Mouse (Mus musculus): ENCODE measurements at regions not wholly inside any gene's neighbourhood (a gene's known extent, or its start where the extent isn't known, plus 50 kb on each side); places are given as distances from the start of the nearest gene placed in this dataset.

DNA sequence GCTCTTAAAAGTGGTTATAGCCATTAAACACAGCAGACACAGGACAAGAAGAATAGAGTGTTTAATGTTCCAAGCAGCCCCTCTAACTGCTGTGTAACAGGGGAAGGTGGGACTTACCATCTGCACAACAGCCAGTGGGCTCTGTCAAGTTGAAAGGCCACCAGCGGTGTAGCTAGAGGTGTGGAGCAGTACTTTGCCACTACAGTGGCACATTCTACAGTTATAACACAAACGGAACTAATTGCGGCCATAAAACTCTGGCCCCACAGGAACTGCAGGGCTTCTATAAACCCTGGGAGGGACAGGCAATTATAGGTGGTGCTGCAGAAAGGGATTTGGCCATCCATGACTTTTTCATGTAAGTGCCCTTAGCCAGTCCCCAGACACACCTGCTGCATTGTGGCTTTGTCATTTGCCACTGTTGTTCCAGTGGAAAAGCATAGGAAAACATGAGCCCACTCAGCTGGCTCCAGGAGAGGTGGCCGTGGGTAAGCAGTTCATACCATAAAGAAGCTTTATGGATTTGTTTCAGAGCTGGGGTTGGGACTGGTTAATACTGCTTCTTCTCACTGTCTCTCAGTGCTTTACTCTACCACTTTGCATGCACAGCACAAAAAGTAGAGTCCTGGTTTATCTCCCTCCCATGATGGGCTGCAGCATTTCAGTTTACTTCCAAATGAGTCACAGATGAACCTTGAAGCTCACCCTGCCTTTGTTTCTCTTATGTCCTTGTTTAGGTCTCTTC is 199.8 kb upstream of the Ankrd50 start:
- Histone ChIP-seq H3K4me1 (replicated peaks) (no peaks in the 10 kb centered on the region), H3K36me3 (no peaks in the 10 kb centered on the region), H3K4me2 (replicated peaks) (no peak overlapping the region), H3K27me3 (replicated peaks) (no peaks in the 10 kb centered on the region), H3K9ac (no peak overlapping the region), H3K4me3 (replicated peaks) (no peak overlapping the region), H3K27ac (no peak overlapping the region), H3K9me3 (no peaks in the 10 kb centered on the region)
- ATAC-seq: peak; percentile 89
- 41% methylated on average over 4 of the region's 4 CpGs for WGBS

DNA sequence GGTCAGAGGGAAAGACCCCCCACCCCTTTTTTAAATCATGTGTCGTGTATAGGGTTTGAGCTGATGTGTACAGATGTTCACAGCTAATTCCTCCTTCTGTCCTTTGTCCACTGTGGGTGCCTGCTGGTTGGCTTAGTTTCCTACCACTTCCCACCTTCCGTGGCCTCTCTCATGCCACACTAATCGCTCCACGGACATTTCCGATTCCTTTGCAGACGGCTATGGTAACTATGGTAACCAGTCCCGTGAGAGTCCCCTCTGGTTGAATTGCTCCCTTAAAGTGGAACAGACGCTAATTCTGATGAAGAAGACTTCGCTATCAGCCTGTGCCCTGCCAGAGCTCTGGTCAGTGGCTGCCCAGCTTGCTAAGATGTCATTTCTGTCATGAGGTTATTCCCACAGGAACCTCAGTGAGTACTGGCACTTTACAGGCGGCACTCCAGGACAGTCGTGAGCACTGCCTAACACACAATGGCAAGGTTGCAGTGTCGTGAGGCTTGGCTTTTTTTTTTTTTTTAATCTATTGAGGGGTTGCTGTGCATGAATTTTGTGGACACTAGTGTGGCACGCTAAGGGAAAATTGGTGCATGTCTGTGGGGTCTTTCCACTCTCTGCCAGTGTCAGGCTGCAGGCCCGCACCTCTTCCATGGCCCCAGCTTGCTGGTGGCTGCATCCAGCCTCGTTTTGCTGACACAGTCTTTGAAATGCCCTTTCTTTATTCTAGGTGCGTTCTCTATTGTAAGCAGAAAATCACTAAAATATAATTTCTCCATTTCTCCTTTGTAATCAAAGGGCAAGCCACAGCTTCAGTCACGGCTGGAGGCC is 179.2 kb upstream of the Ankrd50 start:
- H3K9ac ChIP-seq: no peak overlapping the region
- no peaks in the 10 kb centered on the region for H3K9me3 ChIP-seq
- H3K4me2 ChIP-seq (replicated peaks): no peak overlapping the region
- H3K27me3 ChIP-seq (replicated peaks): no peaks in the 10 kb centered on the region
- 62% methylated on average over 17 of the region's 17 CpGs for WGBS
- ATAC-seq: no peak
- no peak overlapping the region for H3K27ac ChIP-seq
- no peaks in the 10 kb centered on the region for H3K36me3 ChIP-seq
- H3K4me3 ChIP-seq (replicated peaks): no peak overlapping the region
- no peaks in the 10 kb centered on the region for H3K4me1 ChIP-seq (replicated peaks)

DNA sequence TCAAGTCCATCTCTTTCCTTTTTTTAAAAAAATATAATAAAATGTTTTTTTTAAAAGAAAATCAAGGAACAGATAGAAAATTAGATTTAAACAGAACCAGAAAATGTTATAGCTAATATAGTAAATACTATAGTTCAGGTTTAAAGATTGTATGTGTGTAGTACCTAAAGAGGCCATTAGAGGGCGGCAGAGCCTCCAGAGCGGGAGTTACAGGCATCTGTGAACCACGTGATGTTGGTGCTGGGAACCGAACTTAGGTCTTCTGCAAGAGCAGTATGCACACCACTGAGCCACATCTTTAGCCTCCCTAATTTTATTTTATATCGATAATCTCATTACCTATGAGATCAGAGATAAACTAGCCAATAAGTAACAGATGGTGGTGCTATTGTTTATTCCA is 178.4 kb upstream of the Ankrd50 start:
- Histone ChIP-seq H3K9me3 (no peaks in the 10 kb centered on the region), H3K36me3 (no peaks in the 10 kb centered on the region), H3K4me3 (replicated peaks) (no peak overlapping the region), H3K27me3 (replicated peaks) (no peaks in the 10 kb centered on the region), H3K9ac (no peak overlapping the region), H3K4me1 (replicated peaks) (no peaks in the 10 kb centered on the region), H3K4me2 (replicated peaks) (no peak overlapping the region), H3K27ac (no peak overlapping the region)
- 70% methylated on average over 5 of the region's 5 CpGs for WGBS
- no peak for ATAC-seq

DNA sequence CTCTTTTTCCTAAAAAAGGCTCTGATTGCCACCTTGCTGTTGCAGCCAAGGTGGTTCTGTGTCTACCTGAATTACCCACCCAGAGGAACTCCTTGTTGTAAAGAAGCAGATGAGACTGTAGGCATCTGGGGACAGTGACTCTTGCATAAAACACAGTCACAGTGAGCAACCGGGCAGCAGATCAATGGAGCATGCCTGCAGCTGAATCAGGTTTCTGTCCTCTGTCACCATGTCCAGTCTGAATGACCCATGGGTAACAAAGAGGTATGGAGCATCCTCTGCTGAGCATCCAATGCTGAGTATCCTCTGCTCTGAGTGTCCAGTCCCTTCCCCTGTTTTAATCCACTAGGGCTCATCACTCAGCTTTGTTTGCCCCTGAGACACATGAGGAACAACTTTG is 172.1 kb upstream of the Ankrd50 start:
- no peak overlapping the region for H3K27ac ChIP-seq
- no peak overlapping the region for H3K9ac ChIP-seq
- H3K36me3 ChIP-seq: no peaks in the 10 kb centered on the region
- no peak overlapping the region for H3K4me2 ChIP-seq (replicated peaks)
- H3K4me1 ChIP-seq (replicated peaks): no peaks in the 10 kb centered on the region
- 69% methylated on average over 1 of the region's 1 CpGs for WGBS
- H3K9me3 ChIP-seq: no peaks in the 10 kb centered on the region
- H3K4me3 ChIP-seq (replicated peaks): no peak overlapping the region
- H3K27me3 ChIP-seq (replicated peaks): no peaks in the 10 kb centered on the region
- ATAC-seq: no peak

DNA sequence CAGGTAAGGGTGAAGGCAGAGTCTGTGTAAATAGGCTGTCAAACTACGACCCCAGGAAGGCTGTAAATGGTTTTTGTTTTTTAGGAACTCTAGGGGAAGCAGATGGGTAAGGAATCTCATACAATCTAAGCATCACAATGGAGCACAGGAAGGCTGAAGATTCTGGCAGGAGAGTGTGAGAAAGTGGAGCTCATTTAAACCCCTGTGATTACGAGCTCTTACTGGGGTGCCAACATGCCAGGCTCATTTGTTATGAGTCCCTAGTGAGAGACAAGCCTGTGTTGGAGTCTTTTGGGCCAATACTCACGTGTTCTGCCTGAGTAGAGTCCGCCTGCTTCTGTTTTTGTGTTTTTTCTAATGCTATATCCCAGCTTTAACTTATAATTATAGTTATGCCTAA is 169.3 kb upstream of the Ankrd50 start:
- H3K27me3 ChIP-seq (replicated peaks): no peaks in the 10 kb centered on the region
- H3K9me3 ChIP-seq: no peaks in the 10 kb centered on the region
- no peak overlapping the region for H3K4me2 ChIP-seq (replicated peaks)
- no peaks in the 10 kb centered on the region for H3K4me1 ChIP-seq (replicated peaks)
- H3K27ac ChIP-seq: no peak overlapping the region
- no peak overlapping the region for H3K9ac ChIP-seq
- WGBS: 67% methylated on average over 4 of the region's 4 CpGs
- H3K4me3 ChIP-seq (replicated peaks): no peak overlapping the region
- no peaks in the 10 kb centered on the region for H3K36me3 ChIP-seq
- ATAC-seq: no peak

DNA sequence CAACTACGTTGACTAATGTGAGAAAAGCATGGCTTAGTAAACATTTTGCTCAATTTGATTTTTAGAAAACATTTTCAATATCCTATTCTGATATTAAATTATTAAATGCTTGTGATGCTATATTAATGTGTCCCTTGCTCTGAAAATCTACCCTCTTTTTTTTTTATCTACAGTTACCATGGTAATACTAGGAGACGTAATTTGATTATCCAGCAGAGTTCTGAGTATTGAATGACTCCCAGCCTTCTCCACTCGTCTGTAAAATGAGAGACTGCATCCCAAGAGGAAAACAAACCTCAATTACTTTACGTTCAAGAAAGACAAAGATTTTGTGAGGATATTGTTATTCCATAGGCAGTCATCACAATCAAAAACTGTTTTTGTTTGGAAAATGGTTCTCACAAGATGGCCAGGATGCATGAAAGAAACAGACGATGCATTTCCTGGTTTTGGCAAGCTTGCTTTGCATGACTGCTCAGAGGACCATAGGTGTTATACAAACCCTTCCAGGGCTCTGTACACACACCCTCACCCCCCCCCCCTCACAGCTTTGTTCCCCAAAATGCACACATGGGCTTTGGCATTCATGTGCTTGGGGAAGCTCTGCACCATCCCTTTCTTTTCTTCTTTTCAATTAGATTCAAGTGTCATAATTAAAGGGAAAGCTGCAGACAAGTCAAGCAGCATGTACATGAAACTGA is 168.5 kb upstream of the Ankrd50 start:
- Histone ChIP-seq H3K36me3 (no peaks in the 10 kb centered on the region), H3K4me1 (replicated peaks) (no peaks in the 10 kb centered on the region), H3K27ac (no peak overlapping the region), H3K4me3 (replicated peaks) (no peak overlapping the region), H3K4me2 (replicated peaks) (no peak overlapping the region), H3K9ac (no peak overlapping the region), H3K9me3 (no peaks in the 10 kb centered on the region), H3K27me3 (replicated peaks) (no peaks in the 10 kb centered on the region)
- ATAC-seq: no peak
- WGBS: 59% methylated on average over 5 of the region's 5 CpGs

DNA sequence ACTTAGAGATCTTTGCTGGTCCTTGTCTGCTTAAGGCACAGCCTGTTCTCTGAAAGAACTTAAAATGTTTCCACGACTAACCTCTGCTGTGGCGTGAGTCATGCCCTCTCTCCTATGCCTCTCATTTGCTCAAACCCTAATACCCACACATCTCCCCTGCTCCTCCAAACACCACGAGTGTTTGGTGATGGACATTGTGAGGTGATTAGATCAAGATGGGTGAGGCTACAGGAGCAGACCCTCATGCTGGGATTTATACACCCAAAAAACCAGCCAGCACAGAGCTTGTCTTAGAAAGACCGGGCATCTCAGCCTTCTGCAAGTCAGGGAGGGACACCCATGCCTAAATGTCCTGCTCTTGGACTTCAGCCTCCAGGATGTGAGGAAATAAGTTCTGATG is 165.5 kb upstream of the Ankrd50 start:
- WGBS: 70% methylated on average over 4 of the region's 4 CpGs
- no peaks in the 10 kb centered on the region for H3K36me3 ChIP-seq
- no peak overlapping the region for H3K4me2 ChIP-seq (replicated peaks)
- H3K9ac ChIP-seq: no peak overlapping the region
- ATAC-seq: no peak
- no peak overlapping the region for H3K4me3 ChIP-seq (replicated peaks)
- no peaks in the 10 kb centered on the region for H3K4me1 ChIP-seq (replicated peaks)
- no peaks in the 10 kb centered on the region for H3K27me3 ChIP-seq (replicated peaks)
- no peaks in the 10 kb centered on the region for H3K9me3 ChIP-seq
- H3K27ac ChIP-seq: no peak overlapping the region

DNA sequence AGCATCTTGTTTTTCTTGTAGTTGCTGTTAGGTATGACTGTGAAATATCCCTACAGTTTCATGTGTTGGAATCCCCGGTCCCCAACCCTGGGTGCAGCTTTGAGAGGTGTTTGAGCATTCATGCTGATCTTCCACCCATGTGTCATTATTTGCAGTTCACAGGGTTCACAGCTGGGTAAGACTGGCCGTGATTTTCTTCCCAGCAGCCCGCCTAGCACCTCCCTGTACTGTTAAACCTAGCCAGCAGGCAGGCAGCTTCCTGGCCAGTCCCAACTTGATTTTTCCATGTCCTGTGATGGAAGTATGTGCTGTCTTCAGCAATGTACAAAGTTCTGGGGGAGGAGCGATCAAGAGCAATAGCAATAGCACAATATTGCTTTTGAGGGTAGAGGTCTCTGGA is 164.0 kb upstream of the Ankrd50 start:
- Histone ChIP-seq H3K4me1 (replicated peaks) (no peaks in the 10 kb centered on the region), H3K9ac (no peak overlapping the region), H3K27me3 (replicated peaks) (no peaks in the 10 kb centered on the region), H3K4me3 (replicated peaks) (no peak overlapping the region), H3K27ac (no peak overlapping the region), H3K36me3 (no peaks in the 10 kb centered on the region), H3K9me3 (no peaks in the 10 kb centered on the region), H3K4me2 (replicated peaks) (no peak overlapping the region)
- ATAC-seq: no peak
- WGBS: 52% methylated on average over 4 of the region's 4 CpGs

DNA sequence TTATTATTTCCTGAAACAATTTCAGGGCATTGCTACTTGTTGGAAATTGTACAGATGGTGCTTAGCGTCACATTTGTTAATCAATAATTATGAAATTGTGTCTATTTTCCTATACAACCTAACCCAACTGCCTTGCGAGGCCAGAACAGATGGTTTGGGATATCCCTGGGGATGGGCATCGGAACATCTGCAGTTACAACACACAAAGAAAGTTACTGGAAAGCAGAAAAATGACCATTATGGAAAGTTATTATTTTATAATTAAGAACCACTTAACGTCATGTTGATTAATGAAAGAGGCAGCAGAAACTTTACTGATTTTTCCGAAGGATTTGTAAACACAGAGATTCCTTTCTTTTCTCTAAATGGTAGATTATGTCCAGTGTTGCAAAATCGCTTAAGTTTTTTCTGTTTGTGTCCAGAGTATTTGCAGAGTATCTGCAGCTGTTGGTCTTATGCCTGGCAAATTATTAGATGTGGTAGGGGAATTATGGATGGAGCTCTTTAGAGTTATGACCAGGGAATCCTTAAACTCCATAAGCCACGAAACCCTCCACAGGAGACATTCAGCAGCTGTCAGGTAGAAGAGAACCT is 163.2 kb upstream of the Ankrd50 start:
- WGBS: 51% methylated on average over 7 of the region's 7 CpGs
- 0 out of 2 replicates have a peak, but pooled peaks have one; percentile 20 for ATAC-seq
- H3K27ac ChIP-seq: no peak overlapping the region
- no peaks in the 10 kb centered on the region for H3K9me3 ChIP-seq
- no peak overlapping the region for H3K4me2 ChIP-seq (replicated peaks)
- no peak overlapping the region for H3K4me3 ChIP-seq (replicated peaks)
- H3K36me3 ChIP-seq: no peaks in the 10 kb centered on the region
- no peaks in the 10 kb centered on the region for H3K4me1 ChIP-seq (replicated peaks)
- no peaks in the 10 kb centered on the region for H3K27me3 ChIP-seq (replicated peaks)
- no peak overlapping the region for H3K9ac ChIP-seq

DNA sequence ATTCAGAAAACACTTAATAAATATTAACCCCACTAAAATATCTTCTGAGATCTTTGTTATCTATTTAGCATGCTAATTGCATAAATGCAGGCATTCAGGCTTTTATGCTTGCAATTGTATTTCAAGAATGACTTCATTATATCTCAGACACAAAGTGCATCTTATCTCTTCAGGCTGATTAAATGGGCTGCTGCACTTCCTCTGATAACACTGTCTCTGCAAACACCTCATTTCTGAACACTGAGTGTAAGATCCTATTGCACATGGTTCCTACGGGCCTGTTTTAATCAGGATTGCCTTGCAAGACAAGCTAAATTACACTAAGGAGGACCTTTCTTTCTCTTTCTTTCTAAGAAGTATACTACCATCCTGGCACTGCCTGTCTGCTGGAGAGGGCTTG is 157.1 kb upstream of the Ankrd50 start:
- H3K27ac ChIP-seq: no peak overlapping the region
- H3K4me1 ChIP-seq (replicated peaks): no peaks in the 10 kb centered on the region
- H3K4me3 ChIP-seq (replicated peaks): no peak overlapping the region
- 48% methylated on average over 1 of the region's 1 CpGs for WGBS
- H3K9me3 ChIP-seq: no peaks in the 10 kb centered on the region
- H3K36me3 ChIP-seq: no peaks in the 10 kb centered on the region
- H3K4me2 ChIP-seq (replicated peaks): no peak overlapping the region
- H3K9ac ChIP-seq: no peak overlapping the region
- H3K27me3 ChIP-seq (replicated peaks): no peaks in the 10 kb centered on the region
- ATAC-seq: no peak

DNA sequence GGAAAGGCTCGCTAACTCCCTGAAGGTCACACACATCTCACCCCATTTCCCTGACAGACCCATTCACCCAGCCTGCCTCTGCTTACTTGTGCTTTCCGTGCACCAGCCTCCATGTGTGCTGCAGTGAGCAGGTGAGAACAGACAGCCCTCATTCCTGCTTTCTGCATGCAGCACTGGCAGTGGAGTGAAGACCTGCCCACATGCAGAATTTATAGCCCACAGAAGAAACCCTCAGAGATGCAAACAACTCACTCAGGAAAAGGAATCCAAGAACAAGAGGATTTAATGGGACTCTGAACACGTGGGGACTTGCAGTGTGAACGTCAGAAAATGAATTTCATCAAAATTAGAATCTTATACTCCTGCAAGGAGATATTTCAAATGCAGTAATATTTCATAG is 152.2 kb upstream of the Ankrd50 start:
- Histone ChIP-seq H3K27me3 (replicated peaks) (no peaks in the 10 kb centered on the region), H3K27ac (no peak overlapping the region), H3K9me3 (no peaks in the 10 kb centered on the region), H3K4me3 (replicated peaks) (no peak overlapping the region), H3K9ac (no peak overlapping the region), H3K36me3 (no peaks in the 10 kb centered on the region), H3K4me2 (replicated peaks) (no peak overlapping the region), H3K4me1 (replicated peaks) (no peaks in the 10 kb centered on the region)
- ATAC-seq: no peak
- 66% methylated on average over 4 of the region's 4 CpGs for WGBS

DNA sequence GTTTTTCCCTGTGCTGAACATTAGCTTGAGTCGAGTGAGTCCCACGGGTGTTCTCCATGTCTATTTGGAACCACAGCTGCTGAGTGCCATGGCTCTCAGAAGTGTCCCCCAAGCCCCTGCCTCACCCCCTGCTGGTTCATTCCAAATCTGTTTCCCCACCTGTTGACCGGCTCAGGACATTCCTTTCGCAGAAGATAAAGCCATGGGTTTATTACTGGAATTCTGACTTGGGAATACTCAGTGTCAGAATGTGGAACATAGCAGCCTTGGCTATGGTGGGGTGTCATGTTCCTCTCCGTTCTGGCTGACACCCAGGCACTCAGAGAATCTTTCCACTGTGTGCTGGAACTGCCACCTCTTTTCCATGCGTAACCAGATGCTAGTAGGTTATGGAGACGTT is 148.7 kb upstream of the Ankrd50 start:
- ATAC-seq: no peak
- Histone ChIP-seq H3K4me2 (replicated peaks) (no peak overlapping the region), H3K4me1 (replicated peaks) (no peaks in the 10 kb centered on the region), H3K9me3 (no peaks in the 10 kb centered on the region), H3K9ac (no peak overlapping the region), H3K4me3 (replicated peaks) (no peak overlapping the region), H3K27ac (no peak overlapping the region), H3K36me3 (no peaks in the 10 kb centered on the region), H3K27me3 (replicated peaks) (no peaks in the 10 kb centered on the region)
- 67% methylated on average over 7 of the region's 7 CpGs for WGBS

Measured in intestine, embryonic 15.5 days (tissue).